Mouse (Mus musculus): ENCODE results near the gene Faap20. TPM values are rescaled to one million over a fixed set of nuclear protein-coding genes. Genes with fewer than 3 reads are reported as not detected.

Faap20 gene
- polyA plus RNA-seq, 1 experiment from 2014 or later: 70.4 TPM

DNA sequence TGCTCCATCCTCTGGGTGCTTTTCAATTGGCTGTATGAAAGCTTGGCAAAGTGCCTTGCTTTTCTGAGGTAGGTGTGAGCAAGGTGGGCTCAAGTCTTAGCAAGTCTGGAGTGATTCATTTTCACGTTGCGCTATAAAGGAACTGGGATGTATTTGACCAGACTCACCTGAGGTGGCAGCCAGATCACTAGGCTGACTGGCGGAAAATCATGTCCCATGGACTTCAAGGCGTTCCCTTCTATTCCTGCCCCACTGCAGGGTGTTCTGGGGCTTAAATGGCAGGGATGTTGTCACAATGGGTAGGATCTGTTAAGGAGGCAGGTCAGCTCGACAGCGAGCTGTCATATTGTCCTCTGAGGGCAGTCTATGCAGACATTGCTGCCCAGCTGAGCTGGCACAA, 2.7 kb downstream of the Faap20 start:
- H3K4me3 ChIP-seq (ENCODE audit: low read length): no peak overlapping the region
- H3K4me2 ChIP-seq (ENCODE audit: low read depth, low read length): no peak overlapping the region
- no peak for ATAC-seq
- 86% methylated on average over 6 of the region's 6 CpGs for WGBS
- no peak overlapping the region for H3K27ac ChIP-seq (ENCODE audit: low read length)
- peak overlapping the region; percentile 40; the same call in 1 of the 2 replicates for H3K9ac ChIP-seq (ENCODE audit: low read depth, low read length)
- no peaks in the 10 kb centered on the region for H3K36me3 ChIP-seq (ENCODE audit: control insufficient read depth, insufficient read depth, low read length)
- no peaks in the 10 kb centered on the region for H3K9me3 ChIP-seq (ENCODE audit: control insufficient read depth, low read length)
- peaks cover 18% of the 10 kb centered on the region for H3K4me1 ChIP-seq (ENCODE audit: control insufficient read depth, insufficient read depth, low read length)
- H3K27me3 ChIP-seq (replicated peaks; ENCODE audit: control insufficient read depth, insufficient read depth, low read length): no peaks in the 10 kb centered on the region

GRCm38 (mm10) chr4:155264521-155265321, 15.1 kb downstream of the Faap20 start:
- no peak overlapping the region for H3K4me3 ChIP-seq (ENCODE audit: low read length)
- peaks cover 4% of the 10 kb centered on the region for H3K36me3 ChIP-seq (ENCODE audit: control insufficient read depth, insufficient read depth, low read length)
- H3K27ac ChIP-seq (ENCODE audit: low read length): no peak overlapping the region
- no peaks in the 10 kb centered on the region for H3K27me3 ChIP-seq (replicated peaks; ENCODE audit: control insufficient read depth, insufficient read depth, low read length)
- no peak overlapping the region for H3K4me2 ChIP-seq (ENCODE audit: low read depth, low read length)
- no peak for ATAC-seq
- peaks cover 14% of the 10 kb centered on the region for H3K4me1 ChIP-seq (ENCODE audit: control insufficient read depth, insufficient read depth, low read length)
- no peaks in the 10 kb centered on the region; the same call in 1 of the 2 replicates for H3K9me3 ChIP-seq (ENCODE audit: control insufficient read depth, low read length)
- WGBS: 86% methylated on average over 3 of the region's 3 CpGs
- no peak overlapping the region for H3K9ac ChIP-seq (ENCODE audit: low read depth, low read length)

GRCm38 (mm10) chr4:155267047-155267543, 17.5 kb downstream of the Faap20 start:
- H3K4me1 ChIP-seq (ENCODE audit: control insufficient read depth, insufficient read depth, low read length): peaks cover 14% of the 10 kb centered on the region
- peak overlapping the region; percentile 55 for H3K27ac ChIP-seq (ENCODE audit: low read length)
- H3K4me2 ChIP-seq (ENCODE audit: low read depth, low read length): no peak overlapping the region
- H3K27me3 ChIP-seq (replicated peaks; ENCODE audit: control insufficient read depth, insufficient read depth, low read length): no peaks in the 10 kb centered on the region
- H3K9me3 ChIP-seq (ENCODE audit: control insufficient read depth, low read length): no peaks in the 10 kb centered on the region
- no peak overlapping the region for H3K9ac ChIP-seq (ENCODE audit: low read depth, low read length)
- no peak overlapping the region for H3K4me3 ChIP-seq (ENCODE audit: low read length)
- no peak for ATAC-seq
- H3K36me3 ChIP-seq (ENCODE audit: control insufficient read depth, insufficient read depth, low read length): no peaks in the 10 kb centered on the region
- 53% methylated on average over 7 of the region's 7 CpGs for WGBS

DNA sequence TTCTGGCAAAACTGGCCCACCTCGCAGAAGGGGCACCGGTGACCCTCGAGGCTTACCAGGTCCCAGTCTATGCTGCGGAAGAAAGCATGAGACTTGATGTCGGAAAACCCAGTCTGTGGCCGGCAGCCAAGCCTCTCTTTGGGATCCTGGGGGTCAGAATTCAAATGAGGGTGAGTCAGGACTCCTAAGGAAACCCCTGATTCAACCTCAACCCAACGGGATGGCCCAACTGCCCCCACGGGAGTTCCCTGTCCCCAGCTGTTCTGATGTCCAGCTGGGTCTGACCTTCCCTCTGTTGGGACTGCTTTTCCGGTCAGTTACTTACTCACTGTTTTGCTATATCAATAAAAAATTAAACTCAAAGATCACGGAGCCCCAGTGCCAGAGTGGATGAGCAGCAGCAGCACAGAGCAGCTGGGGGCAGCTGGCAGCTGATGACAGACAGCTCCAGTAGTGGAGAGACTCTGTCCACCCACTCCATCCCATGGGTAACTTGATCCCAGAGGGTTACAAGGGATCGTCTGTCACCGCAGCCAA, 18.1 kb downstream of the Faap20 start:
- Histone ChIP-seq H3K9ac (ENCODE audit: low read depth, low read length) (no peak overlapping the region), H3K27ac (ENCODE audit: low read length) (peak overlapping the region; percentile 55), H3K4me2 (ENCODE audit: low read depth, low read length) (no peak overlapping the region), H3K4me3 (ENCODE audit: low read length) (no peak overlapping the region), H3K27me3 (replicated peaks; ENCODE audit: control insufficient read depth, insufficient read depth, low read length) (no peaks in the 10 kb centered on the region), H3K36me3 (ENCODE audit: control insufficient read depth, insufficient read depth, low read length) (no peaks in the 10 kb centered on the region), H3K4me1 (ENCODE audit: control insufficient read depth, insufficient read depth, low read length) (peaks cover 14% of the 10 kb centered on the region), H3K9me3 (ENCODE audit: control insufficient read depth, low read length) (no peaks in the 10 kb centered on the region)
- ATAC-seq: peak; percentile 74
- WGBS: 55% methylated on average over 12 of the region's 12 CpGs

- 36% methylated on average over 5 of the region's 5 CpGs for WGBS
- Histone ChIP-seq H3K36me3 (ENCODE audit: control insufficient read depth, insufficient read depth, low read length) (no peaks in the 10 kb centered on the region), H3K4me3 (ENCODE audit: low read length) (no peak overlapping the region), H3K27me3 (replicated peaks; ENCODE audit: control insufficient read depth, insufficient read depth, low read length) (no peaks in the 10 kb centered on the region), H3K27ac (ENCODE audit: low read length) (peak overlapping the region; percentile 55; the same call in 1 of the 2 replicates), H3K4me2 (ENCODE audit: low read depth, low read length) (no peak overlapping the region), H3K4me1 (ENCODE audit: control insufficient read depth, insufficient read depth, low read length) (peaks cover 14% of the 10 kb centered on the region), H3K9me3 (ENCODE audit: control insufficient read depth, low read length) (no peaks in the 10 kb centered on the region), H3K9ac (ENCODE audit: low read depth, low read length) (no peak overlapping the region)
- peak; percentile 50; the same call in 1 of the 2 replicates for ATAC-seq
Observed at GRCm38 (mm10) chr4:155268382-155268781, 18.8 kb downstream of the Faap20 start.

GRCm38 (mm10) chr4:155274451-155274850, 24.8 kb downstream of the Faap20 start:
- H3K9me3 ChIP-seq (ENCODE audit: control insufficient read depth, low read length): no peaks in the 10 kb centered on the region
- H3K4me1 ChIP-seq (ENCODE audit: control insufficient read depth, insufficient read depth, low read length): 0 out of 2 replicates have a peak, but pooled peaks cover 3% of the 10 kb centered on the region
- H3K27me3 ChIP-seq (replicated peaks; ENCODE audit: control insufficient read depth, insufficient read depth, low read length): no peaks in the 10 kb centered on the region
- H3K27ac ChIP-seq (ENCODE audit: low read length): peak overlapping the region; percentile 26; the same call in 1 of the 2 replicates
- peak; percentile 52; the same call in 1 of the 2 replicates for ATAC-seq
- no peak overlapping the region for H3K4me3 ChIP-seq (ENCODE audit: low read length)
- H3K4me2 ChIP-seq (ENCODE audit: low read depth, low read length): no peak overlapping the region
- 39% methylated on average over 5 of the region's 5 CpGs for WGBS
- peak overlapping the region; percentile 17; the same call in 1 of the 2 replicates for H3K9ac ChIP-seq (ENCODE audit: low read depth, low read length)
- no peaks in the 10 kb centered on the region for H3K36me3 ChIP-seq (ENCODE audit: control insufficient read depth, insufficient read depth, low read length)

- Histone ChIP-seq H3K4me1 (ENCODE audit: control insufficient read depth, insufficient read depth, low read length) (peaks cover 3% of the 10 kb centered on the region; the same call in 1 of the 2 replicates), H3K9me3 (ENCODE audit: control insufficient read depth, low read length) (no peaks in the 10 kb centered on the region), H3K4me3 (ENCODE audit: low read length) (no peak overlapping the region), H3K36me3 (ENCODE audit: control insufficient read depth, insufficient read depth, low read length) (no peaks in the 10 kb centered on the region), H3K4me2 (ENCODE audit: low read depth, low read length) (no peak overlapping the region), H3K27me3 (replicated peaks; ENCODE audit: control insufficient read depth, insufficient read depth, low read length) (no peaks in the 10 kb centered on the region), H3K27ac (ENCODE audit: low read length) (0 out of 2 replicates have a peak overlapping the region, but pooled peaks have one; percentile 3), H3K9ac (ENCODE audit: low read depth, low read length) (no peak overlapping the region)
- no peak for ATAC-seq
- WGBS: 51% methylated on average over 3 of the region's 3 CpGs
Observed at GRCm38 (mm10) chr4:155274851-155275250, 25.2 kb downstream of the Faap20 start.

- Histone ChIP-seq H3K27ac (ENCODE audit: low read length) (no peak overlapping the region), H3K27me3 (replicated peaks; ENCODE audit: control insufficient read depth, insufficient read depth, low read length) (no peaks in the 10 kb centered on the region), H3K36me3 (ENCODE audit: control insufficient read depth, insufficient read depth, low read length) (no peaks in the 10 kb centered on the region), H3K9ac (ENCODE audit: low read depth, low read length) (no peak overlapping the region), H3K4me1 (ENCODE audit: control insufficient read depth, insufficient read depth, low read length) (peaks cover 31% of the 10 kb centered on the region), H3K9me3 (ENCODE audit: control insufficient read depth, low read length) (no peaks in the 10 kb centered on the region), H3K4me2 (ENCODE audit: low read depth, low read length) (no peak overlapping the region), H3K4me3 (ENCODE audit: low read length) (no peak overlapping the region)
- no peak for ATAC-seq
- 80% methylated on average over 6 of the region's 6 CpGs for WGBS
Observed at GRCm38 (mm10) chr4:155277963-155278362, 28.4 kb downstream of the Faap20 start.

- peaks cover 35% of the 10 kb centered on the region for H3K4me1 ChIP-seq (ENCODE audit: control insufficient read depth, insufficient read depth, low read length)
- ATAC-seq: no peak
- 84% methylated on average over 8 of the region's 8 CpGs for WGBS
- no peaks in the 10 kb centered on the region for H3K36me3 ChIP-seq (ENCODE audit: control insufficient read depth, insufficient read depth, low read length)
- H3K9ac ChIP-seq (ENCODE audit: low read depth, low read length): no peak overlapping the region
- no peak overlapping the region for H3K4me3 ChIP-seq (ENCODE audit: low read length)
- no peaks in the 10 kb centered on the region for H3K9me3 ChIP-seq (ENCODE audit: control insufficient read depth, low read length)
- H3K27me3 ChIP-seq (replicated peaks; ENCODE audit: control insufficient read depth, insufficient read depth, low read length): no peaks in the 10 kb centered on the region
- H3K27ac ChIP-seq (ENCODE audit: low read length): no peak overlapping the region
- no peak overlapping the region for H3K4me2 ChIP-seq (ENCODE audit: low read depth, low read length)
Observed at GRCm38 (mm10) chr4:155279054-155279453, 29.5 kb downstream of the Faap20 start.
